Mouse (Mus musculus): ENCODE measurements around the gene Capg. TPM values are rescaled to one million over a fixed set of nuclear protein-coding genes. Genes with fewer than 3 reads are reported as not detected.
A peak's percentile ranks its signal among the peaks of the same experiment; 100 is the strongest.

Gene Capg
- total RNA-seq, 2 experiments from 2014 or later, result 41.3 to 45.5 TPM

DNA sequence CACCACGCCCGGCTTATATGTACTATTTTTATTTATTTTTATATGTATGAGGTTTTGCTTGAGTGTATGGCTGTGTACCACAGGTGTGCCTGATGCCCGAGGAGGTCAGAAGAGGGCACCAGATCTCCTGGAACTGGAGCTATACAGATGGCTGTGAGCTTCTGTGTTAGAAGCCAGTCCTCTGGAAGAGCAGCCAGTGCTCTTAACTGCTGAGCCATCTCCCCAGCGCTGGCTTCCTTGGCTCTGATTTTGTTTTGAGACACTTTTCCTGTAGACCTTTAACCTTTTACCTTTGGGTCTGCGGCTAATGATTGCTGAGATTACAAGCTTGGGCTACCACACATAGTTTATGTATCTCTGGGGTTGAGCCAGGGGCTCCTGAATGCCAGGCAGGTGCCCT, 23.3 kb downstream of the Capg start:
- DNase-seq, result no peak

DNA sequence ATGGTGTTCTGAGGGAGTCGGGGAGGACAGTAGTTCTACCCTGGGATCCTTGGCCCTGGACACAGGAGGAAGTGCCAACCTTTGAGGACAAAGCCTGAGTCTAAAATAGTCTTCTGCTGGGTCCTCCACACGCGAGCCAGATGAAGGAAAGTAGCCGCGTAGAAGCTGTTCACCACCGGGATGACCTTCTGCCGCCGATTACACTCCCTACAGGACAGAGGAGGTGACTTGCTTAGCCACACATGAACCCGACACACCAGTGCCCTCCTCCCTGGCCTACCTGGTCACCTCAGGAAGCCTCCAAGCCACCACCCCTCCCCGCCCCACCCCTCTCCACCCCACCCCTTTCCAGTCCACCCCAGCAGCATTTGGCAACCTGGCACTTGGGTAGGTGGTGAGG, 24.5 kb downstream of the Capg start:
- DNase-seq, result no peak

DNA sequence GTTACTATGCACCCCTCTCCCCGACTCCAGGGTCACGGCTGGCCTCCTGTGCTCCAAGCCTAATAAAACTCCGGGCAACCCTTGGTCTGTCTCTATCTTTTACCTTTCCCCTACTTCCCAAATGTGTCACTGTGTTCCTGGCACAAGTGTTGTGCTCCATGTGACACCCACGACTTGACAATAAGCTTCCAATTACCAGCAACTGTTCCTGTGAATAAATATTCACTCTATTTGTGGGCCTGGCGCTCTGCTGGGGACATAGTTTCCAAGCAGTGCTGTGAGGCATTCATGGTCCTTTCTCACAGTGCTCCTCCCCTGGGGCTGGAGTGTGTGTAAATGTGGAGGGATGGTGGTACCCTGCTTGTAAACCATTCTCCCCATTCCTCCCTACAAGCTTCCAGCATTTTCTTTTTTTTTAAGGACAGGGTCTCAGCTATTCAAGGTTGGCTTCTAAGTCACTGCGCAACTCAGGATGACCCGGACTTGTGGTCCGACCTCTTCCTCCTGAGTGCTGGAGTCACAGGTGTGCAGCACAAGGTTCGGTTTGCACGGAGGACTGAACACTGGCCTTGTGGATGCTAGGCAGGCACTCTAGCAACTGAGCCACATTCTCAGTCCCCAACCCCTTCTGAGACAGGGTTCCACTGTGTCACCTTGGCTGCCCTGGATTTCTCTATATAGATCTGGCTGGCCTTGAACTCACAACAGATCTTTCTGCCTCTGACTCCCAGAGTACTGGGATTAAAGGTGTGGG, 26.6 kb downstream of the Capg start:
- DNase-seq, result no peak

DNA sequence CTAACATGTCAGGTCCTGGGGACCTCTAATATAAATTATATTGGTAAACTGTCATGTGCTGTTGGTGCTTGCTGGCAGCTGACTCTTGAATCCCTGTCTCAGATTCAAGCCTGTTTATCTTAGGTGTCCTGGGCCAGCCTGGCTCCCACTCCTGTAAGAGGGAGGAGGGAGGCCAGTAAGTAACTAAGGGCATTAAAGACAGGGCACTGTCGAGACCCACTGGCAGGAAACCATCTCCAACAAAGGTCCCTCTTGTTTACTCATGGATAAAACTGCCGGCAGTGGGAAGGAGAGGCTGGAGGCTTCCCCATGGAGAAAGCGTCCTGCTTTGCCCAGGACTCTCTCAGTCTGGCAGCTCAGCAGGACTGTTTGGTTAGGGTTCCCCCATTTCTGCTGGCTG, 27.6 kb downstream of the Capg start:
- no peak for DNase-seq

DNA sequence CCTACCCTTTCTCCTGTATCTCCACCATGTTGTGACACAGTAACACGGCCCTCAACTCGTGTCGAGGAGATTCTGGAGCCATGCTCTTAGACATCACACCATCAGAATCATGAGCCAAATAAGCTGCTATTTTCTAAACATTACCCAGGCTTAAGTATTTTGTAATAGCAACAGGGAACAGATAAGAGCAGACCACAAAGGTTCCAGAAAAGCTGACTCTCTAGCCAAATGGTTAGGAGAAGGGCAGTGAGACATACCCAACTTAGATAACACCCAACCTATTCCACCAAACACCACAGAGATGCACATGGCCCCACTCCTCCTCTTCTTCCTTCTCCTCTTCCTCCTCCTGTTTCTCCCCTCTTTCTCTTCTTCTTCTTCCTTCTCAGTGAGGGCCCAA, 31.9 kb downstream of the Capg start:
- DNase-seq, result no peak

DNA sequence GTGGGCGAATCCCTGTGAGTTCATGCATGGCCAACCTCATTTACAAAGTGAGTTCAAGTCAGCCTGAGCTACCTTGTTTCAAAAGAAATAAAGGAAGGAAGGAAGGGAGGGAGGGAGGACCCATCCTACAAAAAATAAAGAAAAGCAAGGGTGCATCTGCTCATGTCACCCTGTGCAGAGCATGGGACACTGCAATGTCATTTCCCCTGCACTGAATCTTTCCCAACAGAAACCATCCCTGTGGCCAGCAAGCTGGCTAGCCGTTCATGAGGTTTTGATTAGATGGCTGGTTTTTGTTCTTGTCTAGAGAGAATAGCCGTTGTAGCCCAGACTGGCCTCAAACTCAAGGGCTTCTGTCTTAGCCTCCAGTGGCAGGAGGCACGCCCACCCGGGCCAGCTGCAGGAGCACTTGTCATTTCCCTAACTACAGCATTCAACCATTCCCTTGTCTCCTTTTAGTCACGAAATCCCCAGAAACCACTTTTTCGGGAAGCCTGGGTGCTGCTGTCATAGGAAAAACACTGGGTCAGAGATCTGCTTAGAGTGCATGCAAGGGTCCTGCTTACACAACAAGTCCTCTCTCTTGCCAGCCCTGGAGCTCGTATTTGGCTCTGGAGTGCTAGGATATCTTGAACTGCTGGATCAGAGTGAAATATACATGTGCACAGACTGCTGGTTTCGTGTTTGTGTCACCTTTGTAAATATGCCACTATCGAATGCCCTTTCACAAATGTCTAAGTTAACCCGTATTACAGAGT, 37.6 kb downstream of the Capg start:
- DNase-seq, result peak in 1 of 2 experiments; percentile 28

DNA sequence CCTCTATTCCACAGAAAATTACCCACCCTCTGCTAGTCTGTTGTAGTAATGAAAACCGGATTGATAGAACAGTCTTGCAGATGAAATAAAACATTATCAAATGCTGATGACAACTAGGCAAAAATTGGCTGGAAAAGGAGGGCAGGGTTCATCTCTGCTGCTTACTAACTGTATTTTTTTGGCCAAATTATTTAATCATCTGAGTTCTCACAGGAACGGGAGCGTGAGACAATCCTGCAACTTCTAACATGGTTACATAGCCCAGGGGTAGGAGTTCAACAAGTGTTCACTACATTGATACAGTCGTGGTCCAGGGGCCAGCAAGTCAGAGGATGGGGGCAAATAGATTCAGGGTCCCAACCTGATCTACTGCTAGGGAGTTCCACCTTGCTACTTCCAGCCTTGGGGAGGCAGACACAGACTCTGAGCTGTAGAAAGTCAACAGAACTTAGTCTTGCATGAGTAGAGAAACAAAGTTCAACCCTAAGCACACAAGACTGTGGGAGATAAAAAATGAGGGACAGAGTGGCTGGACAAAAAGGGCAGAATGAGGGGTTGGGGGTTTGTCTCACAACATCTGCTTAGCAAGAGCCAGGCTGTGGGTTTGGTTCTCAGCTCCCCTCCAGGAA, 39.1 kb downstream of the Capg start:
- DNase-seq, result peak in 1 of 2 experiments; percentile 30

DNA sequence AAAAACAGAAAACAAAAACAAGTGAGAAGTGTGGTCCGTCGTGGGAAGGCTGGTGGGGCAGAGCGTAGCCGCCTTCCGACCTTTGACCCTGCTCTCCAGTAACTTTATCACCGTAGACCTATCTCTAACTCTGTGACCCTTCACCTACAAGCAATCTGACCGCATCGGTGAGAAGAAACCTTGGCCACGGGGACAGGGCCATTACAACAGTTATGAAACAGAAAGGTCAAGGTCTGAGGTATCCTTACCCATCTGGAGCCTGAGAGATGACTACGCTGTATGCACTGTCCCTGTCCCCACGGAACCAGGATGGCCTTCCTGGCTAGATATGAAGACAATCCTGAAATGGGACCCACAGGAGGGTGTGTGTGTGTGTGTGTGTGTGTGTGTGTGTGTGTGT, 40.0 kb downstream of the Capg start:
- DNase-seq, result peak; percentile 44 to 50

DNA sequence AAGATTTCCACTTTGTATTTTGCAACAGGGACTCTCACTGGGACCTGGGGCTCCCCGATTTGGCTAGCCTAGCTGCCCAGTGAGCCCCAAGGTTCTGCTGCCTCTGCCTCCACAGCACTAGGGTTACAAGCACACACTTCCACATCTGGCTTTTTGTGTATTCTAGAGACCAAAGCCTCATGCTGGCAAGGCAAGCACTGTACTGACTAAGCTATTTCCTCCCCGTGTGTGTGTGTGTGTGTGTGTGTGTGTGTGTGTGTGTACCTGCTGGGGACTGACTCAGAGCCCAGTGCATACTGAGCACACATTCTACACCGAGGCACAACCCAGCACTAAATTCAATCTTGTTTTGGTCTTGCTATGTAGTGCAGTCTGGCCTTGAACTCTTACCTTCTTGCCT, 42.5 kb downstream of the Capg start:
- DNase-seq, result peak in 1 of 2 experiments; percentile 54

DNA sequence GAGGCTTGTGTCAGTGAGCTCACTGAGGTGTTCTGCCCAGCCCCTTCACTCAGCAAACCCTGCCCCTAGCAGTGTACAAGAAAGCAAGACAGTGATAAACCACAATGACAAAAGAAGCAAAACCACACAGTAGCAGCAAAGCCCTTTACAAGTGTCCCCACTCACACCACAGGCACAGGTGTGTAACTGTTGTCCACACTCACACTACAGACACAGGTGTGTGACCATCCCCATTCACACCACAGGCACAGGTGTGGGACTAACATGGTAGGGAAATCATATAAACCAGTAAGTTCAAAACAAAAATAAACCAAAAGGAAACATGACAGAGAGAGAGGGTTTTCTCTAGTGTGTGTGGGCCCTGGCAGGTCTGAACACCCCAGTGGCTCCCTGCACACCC, 44.1 kb downstream of the Capg start:
- DNase-seq, result no peak

DNA sequence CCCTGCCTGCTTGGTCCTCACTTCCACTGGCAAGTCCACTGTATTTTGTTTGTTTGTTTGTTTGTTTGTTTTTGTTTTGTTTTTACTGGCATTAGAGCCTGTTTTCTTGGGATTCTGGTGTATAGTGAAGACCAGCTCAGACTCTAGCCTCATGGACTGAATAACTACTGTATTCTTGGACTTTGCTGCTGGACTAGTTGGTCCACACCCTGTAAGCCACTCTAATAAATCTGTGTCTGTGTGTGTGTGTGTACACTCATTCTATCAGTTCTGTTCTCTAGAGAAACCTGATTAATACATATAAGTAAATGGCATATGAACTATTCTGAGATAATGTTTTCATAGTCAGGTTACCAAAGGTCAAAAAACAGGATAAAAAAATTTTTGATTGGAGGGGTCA, 45.9 kb downstream of the Capg start:
- no peak for DNase-seq

DNA sequence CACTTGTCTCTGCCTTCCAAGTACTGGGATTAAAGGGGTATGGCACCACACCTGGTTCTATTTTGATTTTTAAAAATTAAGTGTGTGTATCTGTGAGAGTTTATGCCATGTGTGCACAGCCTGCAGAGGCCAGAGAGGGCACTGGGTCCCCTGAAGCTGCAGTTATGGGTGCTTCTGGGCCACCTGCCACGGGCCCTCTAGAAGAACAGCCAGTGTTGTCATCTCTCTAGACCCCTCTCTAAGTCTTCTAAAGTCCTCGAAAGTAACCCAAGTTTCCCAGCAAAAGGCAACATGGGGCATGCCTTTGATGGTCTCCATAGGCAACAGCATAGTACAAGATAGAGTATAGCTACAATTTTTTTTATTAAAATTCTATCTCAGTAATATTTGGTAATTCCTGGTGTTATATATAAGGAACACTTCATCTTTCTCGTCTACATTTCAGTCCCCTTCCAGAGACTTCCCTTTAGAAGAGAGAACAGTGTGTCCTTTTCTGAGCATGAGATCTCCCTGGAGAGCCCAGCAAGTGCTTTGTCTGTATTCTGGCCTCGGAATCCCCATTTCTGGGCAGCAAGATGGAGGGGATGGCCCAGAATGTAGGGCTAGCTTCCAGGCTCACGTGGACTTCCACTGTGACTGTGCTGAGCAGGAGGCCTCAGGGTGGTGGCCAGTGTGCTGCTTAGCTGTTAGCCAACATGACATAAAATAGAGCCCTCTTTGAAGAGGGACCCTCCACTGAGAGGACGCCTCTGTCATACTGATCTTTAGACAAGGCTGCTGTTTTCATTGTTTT, 49.0 kb downstream of the Capg start:
- DNase-seq, result no peak

DNA sequence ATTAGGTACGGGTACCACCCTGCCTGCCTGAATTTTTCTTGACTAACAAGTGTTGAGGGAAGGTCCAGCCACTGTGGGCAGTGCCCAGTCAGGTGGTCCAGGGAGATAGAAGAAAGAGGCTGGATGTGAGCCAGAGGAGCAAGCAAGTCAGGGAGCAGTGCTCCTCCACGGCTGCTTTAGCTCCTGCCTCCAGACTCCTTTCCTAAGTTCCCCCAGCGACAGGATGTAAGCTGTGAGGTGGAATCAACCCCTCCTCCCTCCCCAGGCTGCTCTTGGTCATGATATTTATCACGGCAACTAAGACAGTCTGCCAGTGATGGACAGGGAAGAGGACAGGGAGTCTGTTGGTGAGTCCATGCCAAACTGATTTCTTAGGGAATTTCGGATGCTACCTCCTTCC, 49.7 kb downstream of the Capg start:
- DNase-seq, result no peak

DNA sequence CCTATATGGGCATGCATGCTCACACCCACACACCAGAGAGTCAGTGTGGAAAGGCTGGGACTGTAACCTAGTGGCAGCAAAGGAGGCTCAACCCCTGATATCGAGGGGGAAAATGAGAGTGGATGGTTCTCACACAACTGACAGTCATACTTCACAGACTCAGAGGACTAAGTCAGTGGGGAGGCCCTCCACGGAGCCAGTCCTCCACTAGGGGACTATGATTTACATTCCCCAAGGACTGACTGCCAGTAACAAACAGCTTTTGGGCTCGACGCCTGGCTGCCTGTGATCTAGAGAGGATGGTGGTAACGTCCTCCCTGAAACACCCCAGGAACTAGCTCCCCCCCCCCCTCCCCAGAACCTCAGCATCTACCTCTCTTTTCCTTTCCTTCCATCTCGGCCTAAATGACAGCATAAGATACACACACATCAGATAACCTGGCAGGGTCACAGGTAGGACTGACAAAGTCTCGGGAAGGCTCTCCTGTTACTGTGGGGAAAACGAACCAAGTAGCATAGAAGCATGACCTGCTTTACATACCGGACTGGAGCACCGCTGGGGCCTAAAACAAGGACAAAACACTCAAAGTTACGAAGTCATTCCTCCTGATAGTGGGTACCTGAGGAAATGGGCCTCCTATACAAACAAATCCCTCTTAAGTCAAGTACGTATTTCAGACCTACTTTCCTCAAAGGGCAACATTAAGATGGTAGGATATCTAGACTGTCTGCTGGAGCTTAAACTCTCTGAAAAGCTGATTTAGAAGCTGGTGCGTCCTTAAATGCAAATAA, 53.1 kb downstream of the Capg start:
- peak in 1 of 2 experiments; percentile 55 for DNase-seq

DNA sequence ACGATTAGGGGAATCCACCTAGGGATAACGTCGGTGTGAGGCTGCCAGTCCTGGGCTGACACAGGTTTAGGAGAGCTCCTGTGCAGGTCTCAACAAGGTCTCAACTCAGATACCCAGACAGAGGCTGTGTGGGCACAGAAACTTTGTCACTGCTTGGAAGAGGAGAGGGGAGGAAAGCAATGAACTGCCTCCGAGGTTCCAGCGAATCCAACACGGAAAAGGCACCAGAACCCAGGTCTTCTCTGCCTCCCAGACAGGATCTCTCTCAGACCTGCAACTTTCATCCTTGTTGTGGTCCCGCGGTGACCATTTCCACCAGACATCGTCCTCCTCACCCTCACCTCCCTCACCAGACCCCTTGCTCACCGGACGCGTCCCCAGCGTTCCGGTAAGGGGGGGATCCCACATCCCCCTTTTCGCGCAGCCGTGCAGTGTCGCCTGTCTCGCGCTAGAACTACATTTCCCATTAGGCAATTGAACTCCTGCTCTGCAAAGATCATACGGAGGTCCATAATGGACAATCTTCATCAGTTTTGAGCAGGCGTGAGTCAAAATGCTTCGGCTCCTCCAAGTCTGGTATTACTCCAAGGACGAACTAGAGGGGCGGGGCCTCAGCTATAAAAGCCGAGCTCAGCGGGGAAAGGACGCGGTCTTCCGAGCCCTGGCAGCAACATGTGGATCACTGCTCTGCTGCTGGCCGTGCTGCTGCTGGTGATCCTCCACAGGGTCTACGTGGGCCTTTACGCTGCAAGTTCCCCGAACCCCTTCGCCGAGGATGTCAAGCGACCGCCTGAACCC, 54.0 kb downstream of the Capg start, which contains the start of the genes Elmod3 and Retsat:
Gene Elmod3, minus strand, starts transcription at position 458 of the 798 bp plus-strand sequence.
Gene Retsat, plus strand, starts transcription at position 520 of the 798 bp plus-strand sequence.
- peak; percentile 97 for DNase-seq

DNA sequence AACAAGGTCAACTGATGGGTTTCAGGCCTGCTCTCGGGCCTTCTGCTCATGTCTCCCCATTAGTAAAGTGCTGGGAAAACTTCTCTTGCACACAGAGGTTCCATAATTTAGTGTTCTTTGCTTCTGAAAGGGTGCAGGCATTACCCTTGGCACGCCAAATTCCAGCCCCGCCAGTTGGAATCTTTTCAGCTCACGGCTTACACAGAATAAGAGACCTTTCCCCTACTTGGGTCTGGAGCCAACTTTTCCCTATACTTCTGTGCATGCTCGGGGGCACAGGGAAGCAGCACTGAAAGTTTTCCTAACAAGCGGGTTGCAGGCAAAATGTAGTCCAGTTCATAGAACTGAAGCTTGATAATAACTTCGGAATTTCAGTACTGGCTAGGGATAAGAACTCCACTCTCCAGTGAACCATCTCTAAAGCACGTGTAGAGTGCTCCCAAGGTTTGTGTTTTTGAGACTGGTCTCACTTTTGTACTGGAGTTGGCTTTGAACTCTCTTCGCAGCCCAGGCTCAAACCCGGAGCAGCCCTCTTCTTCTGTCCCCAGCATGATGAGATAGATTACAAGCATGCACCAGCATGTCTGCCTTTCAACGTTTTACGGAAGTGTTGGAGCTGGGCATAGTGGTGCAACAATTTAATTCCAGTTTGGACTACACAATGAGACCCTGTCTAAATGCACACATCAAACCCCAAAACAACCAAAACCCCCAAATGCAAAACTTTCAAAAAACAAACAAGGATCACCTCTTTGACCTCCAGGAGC, 54.8 kb downstream of the Capg start:
- peak; percentile 38 to 61 for DNase-seq

DNA sequence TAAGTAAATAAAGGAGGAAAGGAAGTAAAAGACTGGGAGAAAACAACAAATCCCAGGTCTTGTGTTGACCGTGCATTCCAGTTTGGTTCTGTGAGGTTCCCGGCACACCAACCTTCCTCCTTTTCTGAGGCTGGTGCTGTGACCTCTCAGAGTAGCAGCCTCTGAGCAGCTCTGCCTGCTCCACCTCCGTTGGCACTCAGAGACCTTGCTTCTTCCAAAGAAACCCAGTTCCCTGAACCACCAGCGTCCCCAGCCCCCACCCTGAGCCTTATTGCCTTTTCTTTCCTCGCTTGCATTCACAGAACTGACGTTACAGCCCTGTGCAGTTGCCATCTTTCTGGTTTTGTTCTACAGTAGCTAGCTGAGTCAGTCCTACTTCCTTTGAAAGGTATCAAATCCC, 56.0 kb downstream of the Capg start:
- peak in 1 of 2 experiments; percentile 57 for DNase-seq

DNA sequence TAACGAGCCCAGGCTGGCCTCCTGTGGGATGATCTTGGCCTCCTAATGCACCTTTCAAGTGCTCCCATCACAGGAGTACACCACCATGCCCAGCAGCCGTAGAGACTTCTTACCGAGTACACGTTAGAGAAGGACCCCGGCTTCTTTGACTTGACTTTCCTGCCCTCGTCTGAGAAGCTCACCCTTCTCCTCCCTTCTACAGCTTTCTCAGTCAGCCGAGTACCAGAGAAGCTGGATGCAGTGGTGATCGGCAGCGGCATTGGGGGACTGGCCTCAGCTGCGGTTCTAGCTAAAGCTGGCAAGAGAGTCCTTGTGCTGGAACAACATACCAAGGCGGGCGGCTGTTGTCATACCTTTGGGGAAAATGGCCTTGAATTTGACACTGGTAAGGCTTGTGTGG, 56.6 kb downstream of the Capg start:
- peak in 1 of 2 experiments; percentile 46 for DNase-seq

DNA sequence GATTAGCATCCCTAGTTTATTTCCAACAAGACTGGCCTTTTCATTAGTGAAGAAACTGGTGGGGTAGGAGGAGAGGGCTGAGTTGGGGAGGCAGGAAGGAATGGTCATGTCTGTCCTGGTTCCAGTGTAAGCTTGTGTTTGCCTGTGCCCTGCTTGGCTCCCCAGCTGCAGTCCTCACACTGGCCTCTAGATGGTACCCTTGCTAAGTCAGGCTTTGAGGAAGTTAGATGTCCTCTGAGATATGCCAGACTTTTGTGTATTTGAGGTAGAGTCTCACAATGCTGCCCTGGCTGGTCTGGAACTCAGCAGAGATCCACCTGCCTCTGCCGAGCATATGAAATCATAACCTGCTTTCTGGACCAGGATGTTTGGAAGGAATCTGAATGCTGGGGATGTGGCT, 57.5 kb downstream of the Capg start:
- peak; percentile 87 to 88 for DNase-seq

DNA sequence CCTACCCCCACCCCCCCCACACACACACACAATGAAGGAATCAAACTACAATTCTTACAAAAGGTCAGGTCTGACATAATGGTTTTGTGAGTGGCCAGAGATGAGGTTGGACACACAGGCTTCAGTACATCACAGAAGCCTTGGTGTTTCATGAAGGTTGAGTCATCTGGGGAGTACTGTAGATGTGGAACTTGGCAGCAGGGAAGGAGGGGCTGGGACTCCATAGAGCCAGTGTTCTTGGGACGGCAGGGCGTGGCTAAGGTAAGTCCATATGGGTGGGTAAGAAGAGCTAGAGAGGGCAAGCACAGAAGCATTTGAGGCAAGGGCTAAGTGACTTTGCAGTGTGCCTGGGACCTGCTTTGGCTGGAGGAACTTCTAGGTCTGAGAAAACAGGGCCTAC, 59.9 kb downstream of the Capg start:
- peak in 1 of 2 experiments; percentile 27 for DNase-seq

Data from adrenal gland, postnatal 36 days (tissue).